Mouse (Mus musculus): ENCODE data around the gene Aldh3b2. TPM values are rescaled to one million over a fixed set of nuclear protein-coding genes. Genes with fewer than 3 reads are reported as not detected.

Aldh3b2 gene
- total RNA-seq, 1 experiment from 2014 or later, result 11.6 TPM

DNA sequence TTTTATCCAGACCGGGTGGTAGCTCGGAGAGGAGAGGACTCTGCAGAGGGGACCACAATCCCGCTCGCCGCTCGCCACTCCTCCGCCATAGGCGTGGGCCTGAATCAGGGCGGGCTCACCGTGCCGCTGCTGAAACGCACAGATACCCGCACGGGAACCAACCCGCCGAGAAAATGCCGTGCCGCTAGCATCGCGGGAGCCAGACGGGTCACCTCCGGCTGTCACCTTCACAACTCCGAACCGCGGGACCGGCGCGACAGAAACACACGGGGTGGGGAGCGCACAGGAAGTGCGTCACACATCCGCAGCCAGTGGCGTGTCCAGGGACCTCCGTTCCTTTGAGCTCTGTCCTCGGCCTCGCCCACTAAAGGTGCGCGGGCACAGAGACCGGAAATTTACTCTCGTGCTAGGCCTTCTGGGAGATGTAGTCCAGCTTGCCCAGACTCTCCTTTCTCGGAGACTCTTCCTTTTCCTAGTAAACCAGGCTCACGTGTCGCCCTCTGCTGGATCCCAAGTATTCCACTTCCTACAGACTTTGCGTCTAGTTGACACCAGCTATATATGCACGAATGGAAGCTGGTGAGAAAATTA is 40.4 kb downstream of the Aldh3b2 start, which contains the start of gene Ndufv1:
Gene Ndufv1 (minus strand): TSS at position 375 of the 591 bp plus-strand sequence.
- peak; percentile 97 for DNase-seq

DNA sequence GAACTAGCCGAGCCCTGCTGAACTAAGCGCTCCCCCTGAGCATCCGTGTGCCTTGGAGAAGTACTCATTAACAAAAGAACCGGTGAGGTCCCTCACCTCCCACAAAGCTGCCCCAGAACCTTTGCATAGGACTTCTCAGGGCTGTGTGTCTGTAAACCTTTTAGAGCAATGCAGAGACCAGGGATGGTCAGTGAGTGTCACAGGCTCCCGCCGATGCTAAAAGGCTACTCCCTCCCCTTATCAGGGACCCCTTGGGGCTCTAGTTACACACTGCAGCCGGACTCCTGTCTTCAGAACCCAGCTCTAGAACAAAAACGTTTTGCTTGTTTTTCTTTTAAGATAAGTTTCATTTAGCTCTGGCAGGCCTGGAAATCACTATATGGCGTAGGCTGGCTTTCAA is 40.9 kb downstream of the Aldh3b2 start:
- DNase-seq, result no peak

DNA sequence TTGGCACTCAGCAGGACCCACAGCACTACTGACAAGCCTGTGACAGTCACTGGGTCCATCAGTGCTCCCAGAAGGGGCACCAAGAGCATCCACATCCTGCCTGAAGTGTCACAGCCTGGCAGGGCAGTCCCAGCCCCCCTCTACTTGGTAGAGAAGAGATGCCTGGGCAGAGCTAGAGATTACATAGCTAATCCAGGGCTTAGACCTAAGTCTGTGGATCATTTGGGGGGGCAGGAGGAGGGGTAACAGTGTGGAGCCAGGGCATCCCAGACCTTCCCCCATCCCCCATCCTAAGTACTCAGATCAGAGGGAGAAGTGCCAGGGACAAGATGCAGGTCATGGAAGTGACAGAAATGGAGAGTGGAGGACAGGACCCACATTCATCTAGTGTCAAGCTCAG is 42.7 kb downstream of the Aldh3b2 start:
- no peak for DNase-seq

DNA sequence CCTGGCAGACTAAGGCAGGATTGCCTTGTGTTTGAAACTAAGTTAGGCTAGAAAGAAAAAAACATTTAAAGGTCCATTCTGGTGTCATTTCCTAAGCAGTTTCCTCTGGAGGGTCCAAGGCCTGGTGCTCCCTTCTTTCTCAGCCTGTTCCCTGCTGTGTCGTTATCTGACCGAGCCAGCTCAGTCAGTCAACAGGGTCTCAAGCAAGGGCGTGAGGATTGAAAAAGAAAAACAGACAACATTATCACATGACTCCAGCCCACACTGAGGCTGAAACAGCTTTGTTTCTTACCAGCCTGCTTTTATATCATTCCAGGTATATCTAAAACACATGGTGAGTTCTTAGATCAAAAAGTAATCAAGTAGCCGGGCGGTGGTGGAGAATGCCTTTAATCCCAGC is 43.5 kb downstream of the Aldh3b2 start:
- no peak for DNase-seq

DNA sequence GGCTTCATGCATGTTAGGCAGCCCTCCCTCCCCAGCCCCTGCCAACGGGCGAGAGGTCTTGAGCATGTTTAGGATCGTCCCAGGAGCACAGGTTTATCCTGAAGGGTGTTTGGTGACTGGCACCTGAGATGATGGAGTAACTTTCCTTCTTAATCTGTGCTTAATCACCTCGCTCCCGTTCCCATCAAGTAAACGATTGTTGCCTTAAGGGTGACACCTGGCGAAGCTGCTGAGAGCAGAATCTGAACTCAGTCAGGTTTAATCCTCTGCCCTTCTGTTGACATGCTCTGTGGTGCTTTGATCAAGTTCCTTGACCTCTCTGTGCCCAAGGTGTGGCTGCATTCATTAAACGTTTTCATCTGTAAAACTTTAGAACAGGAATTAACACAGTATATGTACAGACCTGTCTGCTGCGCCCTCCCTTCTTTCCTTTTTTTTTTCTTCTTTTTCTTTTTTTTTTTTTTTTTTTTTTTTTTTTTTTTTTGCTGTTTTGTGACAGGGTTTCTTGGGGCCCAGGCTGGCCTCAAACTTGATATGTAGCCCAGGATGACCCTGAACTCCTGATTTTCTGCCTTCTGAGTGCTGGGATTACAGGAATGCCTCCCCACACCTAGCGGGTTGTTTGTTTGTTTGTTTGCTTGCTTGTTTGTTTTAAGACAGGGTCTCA is 45.9 kb downstream of the Aldh3b2 start:
- no peak for DNase-seq

DNA sequence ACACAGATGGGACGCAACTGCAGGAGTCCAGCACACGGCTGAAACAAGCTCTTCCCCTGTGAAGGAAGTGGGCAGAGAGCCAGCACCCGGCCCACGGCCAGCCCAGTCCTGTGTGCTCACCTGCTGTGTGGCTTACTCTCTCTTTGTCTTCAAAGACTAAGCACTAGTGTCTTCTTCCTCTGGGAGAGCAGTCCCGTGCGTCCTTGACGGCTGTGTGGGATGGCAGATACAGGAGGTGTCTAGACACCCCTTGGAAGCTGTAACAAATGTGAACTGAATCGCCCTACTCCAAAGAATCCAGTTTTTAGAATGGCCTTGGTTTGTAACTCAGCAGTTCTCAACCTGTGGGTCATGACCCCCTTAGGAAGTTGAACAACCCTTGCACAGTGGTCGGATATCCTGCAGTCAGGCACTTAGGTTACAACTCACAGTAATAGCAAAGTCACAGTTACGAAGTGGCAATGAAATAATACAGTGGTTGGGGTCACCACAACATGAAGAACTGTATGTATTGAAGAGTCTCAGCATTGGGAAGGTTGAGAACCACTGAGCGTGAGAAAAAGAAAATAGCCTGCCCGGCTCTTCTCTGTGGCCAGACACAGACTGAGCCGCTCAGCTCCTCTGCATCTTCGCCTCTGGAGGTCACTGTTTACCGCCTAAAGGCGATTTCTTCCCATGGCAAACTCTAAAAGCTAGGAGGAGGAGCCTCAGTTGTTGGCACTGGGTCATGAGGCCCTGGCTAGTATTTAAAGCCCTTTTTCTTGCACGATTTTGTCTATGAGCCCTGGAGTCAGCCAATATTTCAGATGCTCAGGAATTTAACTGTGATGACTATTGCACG is 46.8 kb downstream of the Aldh3b2 start:
- peak; percentile 90 for DNase-seq

DNA sequence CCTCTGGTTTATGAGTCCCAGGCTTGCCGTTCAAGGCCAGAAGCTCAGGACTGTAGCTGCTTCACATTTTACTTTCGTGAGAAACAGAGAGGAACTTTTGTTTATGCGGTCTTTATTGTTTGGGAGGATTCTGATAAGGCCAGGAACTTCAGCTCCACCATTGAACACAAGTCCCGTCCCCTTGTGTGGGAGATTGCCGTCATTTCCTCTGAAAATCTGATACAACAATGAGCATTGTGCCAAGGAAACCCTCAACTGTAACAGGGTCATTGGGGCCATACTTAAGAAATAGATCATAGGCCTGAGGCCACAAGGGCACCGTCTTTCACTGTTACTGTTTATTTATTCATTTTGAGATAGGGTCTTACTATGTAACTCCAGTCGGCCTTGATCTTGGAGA is 51.1 kb downstream of the Aldh3b2 start:
- no peak for DNase-seq

DNA sequence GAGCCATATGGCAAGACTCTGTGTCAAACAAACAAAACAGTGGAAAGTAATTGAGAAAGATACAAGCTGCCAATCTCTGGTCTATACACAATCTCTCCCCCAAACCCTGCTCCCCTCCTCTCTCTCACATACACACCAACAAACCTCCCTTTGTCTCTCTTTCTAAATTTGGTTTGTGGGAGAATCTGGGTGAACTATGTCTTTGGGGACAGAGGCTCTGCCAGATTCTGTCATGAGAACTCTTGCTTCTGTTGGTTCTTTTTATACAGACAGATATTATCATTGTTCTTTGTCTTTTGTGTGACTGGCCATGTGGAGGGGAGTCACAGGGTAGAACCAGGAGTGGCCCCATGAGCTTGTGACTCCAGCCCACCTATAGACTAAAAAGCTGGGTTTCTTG is 55.4 kb downstream of the Aldh3b2 start:
- DNase-seq, result no peak

Other genes with a start within 250 kb of the Aldh3b2 start
- gene Kmt5b, start 204.9 kb upstream of the Aldh3b2 start, total RNA-seq (2021), result 63.2 and 63.9 TPM in 2 replicates
- 52.0 and 82.2 TPM in 2 replicates for gene Chka, start 120.6 kb upstream of the Aldh3b2 start, total RNA-seq (2021)
- 44.3 and 48.8 TPM in 2 replicates for gene Tcirg1, start 65.2 kb upstream of the Aldh3b2 start, total RNA-seq (2021)
- 440 and 447 TPM in 2 replicates for gene Ndufs8, start 59.6 kb upstream of the Aldh3b2 start, total RNA-seq (2021)
- gene Aldh3b1, start 42.5 kb upstream of the Aldh3b2 start, total RNA-seq (2021), result 57.8 and 73.4 TPM in 2 replicates
- gene Unc93b1, start 37.1 kb upstream of the Aldh3b2 start, total RNA-seq (2021), result 35.4 and 48.9 TPM in 2 replicates
- gene Aldh3b3, start 13.7 kb upstream of the Aldh3b2 start, total RNA-seq (2021), result 0.41 and 0.44 TPM in 2 replicates
- gene Acy3, start 14.2 kb downstream of the Aldh3b2 start, total RNA-seq (2021), result 25.7 and 31.1 TPM in 2 replicates
- not detected in 2 replicates for gene Tbx10, start 20.4 kb downstream of the Aldh3b2 start, total RNA-seq (2021)
- gene Nudt8, start 28.3 kb downstream of the Aldh3b2 start, total RNA-seq (2021), result 41.1 and 49.2 TPM in 2 replicates
- 0.89 and 1.7 TPM in 2 replicates for gene Gm49405, start 28.3 kb downstream of the Aldh3b2 start, total RNA-seq (2021)
- gene Doc2g, start 31.0 kb downstream of the Aldh3b2 start, total RNA-seq (2021), result 1.6 and 2.8 TPM in 2 replicates
- 604 and 685 TPM in 2 replicates for gene Ndufv1, start 40.5 kb downstream of the Aldh3b2 start, total RNA-seq (2021)
- gene Gstp1, start 65.7 kb downstream of the Aldh3b2 start, total RNA-seq (2021), result 289 and 329 TPM in 2 replicates
- gene Gstp2, start 73.7 kb downstream of the Aldh3b2 start, total RNA-seq (2021), result 62.4 and 76.7 TPM in 2 replicates
- gene Gstp3, start 87.2 kb downstream of the Aldh3b2 start, total RNA-seq (2021), result 4.5 and 58.0 TPM in 2 replicates
- gene Cabp2, start 109.2 kb downstream of the Aldh3b2 start, total RNA-seq (2021), result not detected in 2 replicates
- 78.4 and 97.1 TPM in 2 replicates for gene Cdk2ap2, start 124.9 kb downstream of the Aldh3b2 start, total RNA-seq (2021)
- gene Pitpnm1, start 127.7 kb downstream of the Aldh3b2 start, total RNA-seq (2021), result 95.1 and 116 TPM in 2 replicates
- gene Aip, start 153.5 kb downstream of the Aldh3b2 start, total RNA-seq (2021), result 81.3 and 94.1 TPM in 2 replicates
- gene Gpr152, start 167.5 kb downstream of the Aldh3b2 start, total RNA-seq (2021), result 0.08 TPM in 1 of 2 replicates, not detected in the other
- gene Cabp4, start 171.7 kb downstream of the Aldh3b2 start, total RNA-seq (2021), result 1.7 and 2.4 TPM in 2 replicates
- gene Coro1b, start 176.3 kb downstream of the Aldh3b2 start, total RNA-seq (2021), result 183 and 193 TPM in 2 replicates
- gene Ptprcap, start 181.3 kb downstream of the Aldh3b2 start, total RNA-seq (2021), result 4.4 and 27.5 TPM in 2 replicates
- 29.1 and 34.4 TPM in 2 replicates for gene Rps6kb2, start 191.0 kb downstream of the Aldh3b2 start, total RNA-seq (2021)
- gene Carns1, start 203.2 kb downstream of the Aldh3b2 start, total RNA-seq (2021), result 2.6 and 4.1 TPM in 2 replicates
- 1.9 and 15.1 TPM in 2 replicates for gene Tbc1d10c, start 219.0 kb downstream of the Aldh3b2 start, total RNA-seq (2021)
- 369 and 402 TPM in 2 replicates for gene Ppp1ca, start 219.7 kb downstream of the Aldh3b2 start, total RNA-seq (2021)
- 8.2 and 10.7 TPM in 2 replicates for gene Rad9a, start 229.3 kb downstream of the Aldh3b2 start, total RNA-seq (2021)
- 10.8 and 16.3 TPM in 2 replicates for gene Clcf1, start 241.9 kb downstream of the Aldh3b2 start, total RNA-seq (2021)
- gene AC109138.7, start 242.0 kb downstream of the Aldh3b2 start, total RNA-seq (2021), result not detected in 2 replicates